Mouse (Mus musculus): Measurements from ENCODE around the gene Aldh1a2. TPM values are rescaled to one million over a fixed set of nuclear protein-coding genes. Genes with fewer than 3 reads are reported as not detected.

Aldh1a2 gene
- total RNA-seq, 2 experiments from 2014 or later: 8.1 to 10.0 TPM

DNA sequence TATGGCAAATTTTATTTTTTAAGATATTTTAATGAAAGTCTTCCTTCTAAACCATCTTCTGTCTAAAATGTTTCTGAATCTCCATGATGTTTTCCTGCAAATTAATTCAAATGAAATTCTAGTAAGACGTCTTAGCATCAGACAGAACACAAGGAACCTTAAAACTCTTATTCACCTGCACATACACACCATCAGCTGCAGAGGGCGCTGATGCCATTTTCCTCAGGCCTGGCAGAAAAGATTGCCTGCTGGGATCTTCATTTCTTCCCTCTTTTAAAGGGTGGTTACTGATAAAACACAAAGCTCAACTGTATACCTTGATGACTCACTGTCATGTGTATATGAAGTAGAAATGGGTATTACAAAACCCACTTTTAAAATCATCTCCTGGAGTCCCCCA lies 4.7 kb upstream of the Aldh1a2 start:
- intact Hi-C loops (cut with DNase I): loop anchor here (1.0 to 10.0 kb wide), 3 partner anchors 236 to 1446 kb away; partner anchors contain the start of gene Foxb1
- DNase-seq (ENCODE audit: low spot score in 2 of 2): peak; percentile 49 to 67

DNA sequence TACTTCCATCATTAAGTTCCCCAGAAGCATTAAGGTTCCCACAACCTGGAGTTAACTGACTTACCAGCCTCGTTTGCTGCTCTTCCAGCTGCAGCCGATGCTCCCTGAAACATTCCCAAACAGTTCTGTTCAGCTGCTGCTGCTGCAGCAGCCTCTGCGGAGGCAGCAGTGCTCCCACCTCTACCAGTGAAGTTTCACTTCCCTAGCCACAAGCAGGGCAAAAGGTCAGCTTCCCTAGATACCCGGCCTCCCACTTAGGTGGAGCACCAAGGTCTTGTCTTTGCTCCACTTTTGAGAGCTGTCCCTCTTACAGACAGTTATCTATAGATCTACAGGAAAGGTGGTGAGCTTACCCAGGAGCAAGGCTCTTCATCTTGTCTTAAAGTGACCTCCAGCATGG lies 2.0 kb upstream of the Aldh1a2 start:
- intact Hi-C loops (cut with DNase I): loop anchor here (10.0 kb wide), 2 partner anchors 401 to 1449 kb away; partner anchors contain the start of gene Foxb1
- DNase-seq (ENCODE audit: low spot score in 2 of 2): no peak

DNA sequence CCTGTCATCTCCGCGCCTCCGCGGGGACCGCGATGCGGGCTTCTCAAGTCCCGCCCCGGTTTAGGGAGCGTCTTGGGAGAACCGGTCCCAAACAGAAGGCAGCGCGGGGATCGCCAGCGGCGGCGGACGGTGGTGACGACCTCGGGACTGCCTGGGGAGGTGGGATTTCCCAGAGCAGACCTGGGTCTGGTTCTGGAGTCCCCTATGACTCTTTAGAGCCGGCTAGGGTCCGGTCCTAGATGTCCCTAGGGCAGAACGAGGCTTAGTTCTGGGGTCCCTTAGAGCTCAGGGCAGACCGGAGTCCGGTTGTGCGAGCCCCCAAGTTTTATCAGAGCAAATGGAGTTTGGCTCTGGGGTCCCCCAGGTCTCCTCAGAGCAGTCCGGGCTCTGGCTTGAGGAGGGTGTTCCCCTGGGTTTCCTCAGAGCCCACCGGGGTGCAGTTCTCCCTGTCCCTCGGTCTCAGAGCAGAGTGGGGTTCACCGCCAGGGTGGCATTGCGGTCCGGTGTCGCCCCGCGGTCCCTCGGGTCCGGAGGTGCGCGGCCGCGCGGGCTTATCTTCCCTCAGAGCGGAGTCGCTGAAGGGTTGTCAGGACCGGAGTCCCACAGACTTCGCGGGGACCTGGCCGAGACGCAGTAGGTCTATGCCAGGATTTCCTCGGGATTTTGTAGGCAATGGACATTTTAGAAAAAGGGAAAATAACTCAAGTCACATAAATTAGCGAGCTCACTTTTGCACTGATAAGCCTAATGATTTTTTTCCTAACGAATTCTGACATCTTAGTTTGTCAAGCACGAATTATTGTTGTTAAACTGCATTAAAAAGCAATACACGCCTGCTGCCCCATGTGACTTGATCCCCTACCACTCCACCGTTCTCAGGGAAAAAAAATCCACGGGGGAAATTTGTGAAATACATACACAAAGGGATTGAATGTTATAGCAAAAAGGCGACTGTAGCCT lies 727 bp downstream of the Aldh1a2 start:
- DNase-seq (ENCODE audit: low spot score in 2 of 2): peak in 1 of 2 experiments; percentile 11
- intact Hi-C loops (cut with DNase I): loop anchor here (10.0 kb wide), 2 partner anchors 398 to 1452 kb away; partner anchors contain the start of gene Foxb1

DNA sequence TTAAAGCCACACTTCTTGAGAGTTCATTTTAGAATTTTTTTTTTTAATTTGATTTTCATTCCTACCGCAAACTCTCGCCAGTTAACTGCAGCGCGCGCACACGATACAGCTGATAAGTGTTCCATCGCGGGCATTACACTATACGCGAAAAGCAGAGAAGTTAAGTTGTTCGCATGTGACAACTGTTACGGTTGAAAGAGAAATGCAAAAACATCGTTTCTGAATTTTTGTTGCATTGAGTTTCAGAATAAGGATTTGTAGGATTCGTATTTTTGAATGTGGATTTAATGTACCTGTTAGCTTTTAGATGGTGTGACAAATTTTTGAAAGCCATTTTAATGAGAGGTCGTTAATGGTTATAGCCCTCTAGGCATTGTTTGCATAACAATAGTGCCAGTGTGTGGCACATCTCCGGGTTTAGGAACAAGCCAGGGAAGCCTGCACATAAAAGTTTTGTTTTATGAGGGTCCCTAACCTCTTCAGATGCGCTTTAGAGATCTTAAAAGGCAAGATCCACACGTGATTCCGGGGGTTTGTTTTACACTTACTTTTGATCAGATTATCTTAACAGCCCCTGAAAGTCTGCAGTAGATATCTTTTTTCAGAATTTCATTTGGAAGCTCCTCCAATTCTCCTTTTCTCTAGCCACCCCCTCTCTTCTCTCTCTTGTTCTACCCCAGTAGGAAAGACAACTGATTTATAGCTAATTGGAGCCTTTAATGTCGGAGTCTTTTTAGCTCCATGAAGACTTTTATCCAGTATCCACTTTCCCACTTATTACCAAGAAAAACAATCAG lies 1.6 kb downstream of the Aldh1a2 start:
- intact Hi-C loops (cut with DNase I): loop anchor here (10.0 kb wide), 2 partner anchors 398 to 1452 kb away; partner anchors contain the start of gene Foxb1
- DNase-seq (ENCODE audit: low spot score in 2 of 2): no peak

DNA sequence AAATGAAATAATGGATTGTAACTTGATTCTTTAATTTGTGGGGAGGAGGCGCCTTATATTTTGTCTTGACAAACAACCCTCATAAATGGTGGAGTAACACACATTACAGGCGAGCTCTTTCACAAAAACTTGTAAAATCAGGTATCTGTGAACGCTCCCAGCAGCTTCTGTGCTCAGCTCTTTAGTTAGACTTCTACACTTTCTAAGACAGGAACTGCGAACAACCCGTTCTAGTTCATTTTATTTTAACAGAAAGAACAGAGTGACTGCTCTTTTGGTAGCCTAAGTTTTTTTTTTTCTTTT lies 2.2 kb downstream of the Aldh1a2 start:
- peak in 1 of 2 experiments; percentile 5 for DNase-seq (ENCODE audit: low spot score in 2 of 2)
- intact Hi-C loops (cut with DNase I): loop anchor here (10.0 kb wide), 2 partner anchors 397 to 1453 kb away; partner anchors contain the start of gene Foxb1

DNA sequence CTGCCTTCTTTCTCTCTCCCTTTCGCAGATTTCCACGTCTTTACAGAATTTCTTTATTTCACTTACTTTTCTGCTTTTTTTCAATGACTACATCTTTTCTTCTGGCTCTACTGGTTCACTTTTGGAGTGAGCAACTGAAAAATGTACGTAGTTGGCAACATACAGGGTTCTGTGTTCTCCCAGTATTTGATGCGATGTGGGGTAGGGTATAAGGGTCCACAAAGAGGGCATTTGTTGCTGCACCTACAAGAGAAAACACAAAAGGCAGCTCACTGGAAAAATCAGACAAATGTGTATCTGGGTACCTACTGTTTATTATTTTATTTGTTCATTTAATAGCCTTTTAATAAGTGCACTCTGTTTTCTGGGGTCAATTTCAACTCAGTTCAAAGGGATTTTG lies 3.6 kb downstream of the Aldh1a2 start:
- no peak for DNase-seq (ENCODE audit: low spot score in 2 of 2)
- intact Hi-C loops (cut with DNase I): loop anchor here (10.0 kb wide), 2 partner anchors 396 to 1454 kb away; partner anchors contain the start of gene Foxb1

DNA sequence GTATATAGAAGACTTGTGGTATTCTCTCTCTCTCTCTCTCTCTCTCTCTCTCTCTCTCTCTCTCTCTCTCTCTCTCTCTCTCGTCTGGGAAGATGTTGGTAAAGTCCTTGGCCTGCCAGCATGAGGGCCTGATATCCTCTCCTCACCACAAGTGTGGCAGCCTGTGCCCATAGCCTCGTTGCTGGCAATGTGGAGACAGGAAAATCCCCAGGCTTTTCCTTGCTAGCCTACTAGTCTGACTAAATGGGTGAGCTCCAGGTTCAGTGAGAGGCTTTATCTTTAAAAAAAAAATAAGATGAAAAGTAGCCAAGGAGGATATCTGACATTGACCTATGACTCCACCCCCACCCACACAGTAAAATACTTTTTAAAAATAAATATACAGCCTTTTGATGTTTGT lies 4.8 kb downstream of the Aldh1a2 start:
- DNase-seq (ENCODE audit: low spot score in 2 of 2): no peak
- intact Hi-C loops (cut with DNase I): no loop called here

DNA sequence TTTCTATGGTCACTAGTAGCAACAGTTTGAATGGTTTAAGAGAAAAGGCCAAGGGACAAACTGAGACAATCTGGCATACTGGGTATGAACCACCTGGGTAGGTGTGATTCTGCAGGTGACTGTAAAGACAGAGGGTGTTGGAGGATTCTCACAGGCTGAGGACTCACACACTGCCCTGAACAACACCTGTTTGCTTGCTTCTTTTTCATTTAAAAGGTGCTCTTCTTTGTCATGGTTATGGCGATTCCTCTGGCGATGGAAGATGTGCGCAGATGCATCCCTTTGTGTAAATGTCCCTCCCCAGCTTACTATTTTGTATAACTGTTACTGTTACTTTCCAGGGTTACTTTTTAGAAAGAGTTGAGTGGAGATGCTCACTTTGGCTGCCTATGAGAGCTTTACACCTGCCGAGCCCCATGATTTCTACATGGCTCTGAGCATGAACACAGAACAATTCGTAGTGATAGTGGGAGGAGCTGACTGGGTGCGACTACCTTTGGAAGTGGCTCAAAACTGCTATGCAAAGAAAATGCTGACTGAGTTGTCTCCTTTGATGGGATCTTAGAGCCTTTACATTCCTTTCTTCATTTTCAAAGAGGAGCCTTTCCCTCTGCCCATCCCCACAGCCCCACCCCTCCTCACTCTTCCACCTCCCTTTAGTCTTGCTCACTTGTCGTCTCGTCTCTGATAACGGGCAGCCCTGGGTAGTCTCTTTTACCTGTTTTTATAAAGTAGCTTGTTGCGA lies 11.8 kb downstream of the Aldh1a2 start:
- no peak for DNase-seq (ENCODE audit: low spot score in 2 of 2)
- intact Hi-C loops (cut with DNase I): no loop called here

DNA sequence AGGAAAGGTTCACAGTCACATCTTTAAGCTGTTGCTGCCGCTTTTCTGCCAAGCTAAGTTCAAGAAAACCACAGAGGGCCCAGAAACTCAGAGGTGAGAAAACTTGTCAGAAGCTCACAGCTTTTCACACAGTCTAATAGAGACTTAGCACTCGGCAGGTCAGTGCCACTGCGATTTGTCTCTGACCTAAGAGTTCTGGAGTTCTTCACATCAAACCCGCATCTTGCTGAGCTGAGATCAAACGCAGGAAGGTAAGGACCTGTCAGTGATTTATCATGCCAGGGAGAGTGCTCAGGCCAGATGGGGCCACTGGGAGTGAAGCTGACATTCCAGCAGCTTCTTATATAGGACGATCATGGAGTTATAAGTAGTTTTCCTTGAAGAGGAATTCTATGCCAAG lies 14.4 kb downstream of the Aldh1a2 start:
- no peak for DNase-seq (ENCODE audit: low spot score in 2 of 2)
- intact Hi-C loops (cut with DNase I): no loop called here

DNA sequence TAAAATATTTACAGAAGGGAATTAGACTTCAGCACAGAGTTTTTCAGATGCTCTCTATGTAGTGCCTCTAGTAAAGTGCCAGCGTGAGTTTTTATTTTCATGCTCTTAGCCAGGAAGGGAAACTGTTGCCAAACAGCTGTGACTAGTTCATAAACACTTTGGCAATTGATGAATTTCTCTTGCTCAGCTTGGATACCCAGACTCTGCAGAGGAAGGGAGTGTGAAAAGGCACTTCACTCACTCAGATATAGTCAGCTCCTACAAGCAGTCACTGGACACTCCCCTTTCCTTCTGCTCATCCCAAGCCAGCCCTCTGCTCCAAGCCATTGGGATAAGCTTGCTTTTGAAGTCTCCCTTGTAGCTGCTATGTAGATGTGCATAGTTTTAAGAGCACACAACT lies 21.0 kb downstream of the Aldh1a2 start:
- DNase-seq (ENCODE audit: low spot score in 2 of 2): peak in 1 of 2 experiments; percentile 5
- intact Hi-C loops (cut with DNase I): no loop called here

DNA sequence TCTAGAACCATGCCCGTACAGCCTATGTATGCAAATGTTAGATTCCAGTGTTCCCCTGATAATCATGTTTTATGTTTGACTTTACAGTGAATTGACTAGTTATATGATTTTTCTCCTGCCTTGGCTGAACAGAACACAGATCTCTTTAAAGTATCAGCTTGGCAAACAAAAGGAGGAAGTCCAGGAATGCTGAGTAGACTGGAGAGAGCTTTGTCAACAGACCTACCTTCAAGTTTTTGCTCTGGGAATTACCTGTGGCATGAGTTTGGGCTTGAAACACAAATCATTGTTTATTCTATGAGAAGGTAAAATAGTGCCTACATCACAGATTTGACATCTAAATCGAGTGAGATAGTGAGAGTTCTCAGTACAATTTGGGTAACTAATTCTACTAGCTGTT lies 24.3 kb downstream of the Aldh1a2 start:
- intact Hi-C loops (cut with DNase I): no loop called here
- no peak for DNase-seq (ENCODE audit: low spot score in 2 of 2)

DNA sequence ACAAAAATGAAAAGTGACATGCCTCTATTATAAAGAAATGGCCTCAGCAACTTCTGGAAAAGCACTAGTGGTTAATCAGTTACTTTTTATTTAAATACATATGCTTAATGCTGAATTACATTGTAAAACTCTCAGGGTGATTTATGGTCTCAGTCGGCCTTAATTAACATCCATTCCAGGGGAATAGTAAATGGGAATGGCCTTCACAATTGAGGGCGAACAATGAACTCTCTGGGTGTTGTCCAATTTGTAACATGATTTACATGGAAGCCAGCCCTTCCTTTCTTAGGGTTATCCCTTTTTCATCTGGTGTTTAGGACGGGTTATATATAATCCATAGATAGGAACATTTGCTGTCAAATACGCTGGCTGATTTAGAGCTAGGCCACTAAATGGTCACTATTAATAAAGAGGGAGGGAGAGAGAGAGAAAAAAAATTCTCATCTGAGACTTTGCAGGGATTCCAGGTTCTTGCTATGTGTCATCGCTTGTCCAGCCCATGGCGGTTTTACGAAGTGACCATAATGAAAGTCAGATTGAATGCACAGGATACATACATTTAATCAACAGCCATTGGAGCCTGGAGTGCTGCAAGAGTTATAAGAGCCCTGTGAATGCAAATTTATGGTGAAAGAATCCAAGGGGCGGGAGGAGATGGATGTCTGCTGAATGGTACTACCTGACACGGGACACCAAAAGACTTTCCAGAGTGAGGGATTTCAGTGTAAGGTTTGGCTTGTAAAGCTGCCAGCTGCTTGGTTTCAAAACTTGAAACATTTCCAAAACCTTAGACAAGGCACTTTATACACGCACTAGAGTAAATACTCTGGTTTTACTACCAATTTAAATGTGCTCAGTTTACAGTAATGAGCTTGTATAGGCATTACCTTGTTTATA lies 26.2 kb downstream of the Aldh1a2 start:
- no peak for DNase-seq (ENCODE audit: low spot score in 2 of 2)
- intact Hi-C loops (cut with DNase I): no loop called here

DNA sequence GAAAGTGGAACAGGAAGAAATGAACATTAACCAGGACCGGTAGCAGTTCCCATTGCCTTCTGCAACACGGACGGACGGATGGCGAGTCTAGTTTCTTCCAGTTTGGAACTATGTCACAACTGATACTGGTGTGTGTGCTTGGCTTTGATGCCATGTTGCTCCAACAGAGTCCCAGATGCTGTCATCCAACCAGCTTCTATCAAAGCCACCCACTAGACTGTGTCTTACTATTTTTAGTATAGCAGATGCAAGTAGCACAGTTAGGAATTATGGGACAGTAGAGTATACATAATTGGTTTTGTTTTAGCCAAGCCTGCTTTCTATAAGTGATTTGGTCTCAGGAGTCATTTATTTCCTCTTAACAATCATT lies 26.8 kb downstream of the Aldh1a2 start:
- DNase-seq (ENCODE audit: low spot score in 2 of 2): no peak
- intact Hi-C loops (cut with DNase I): no loop called here

DNA sequence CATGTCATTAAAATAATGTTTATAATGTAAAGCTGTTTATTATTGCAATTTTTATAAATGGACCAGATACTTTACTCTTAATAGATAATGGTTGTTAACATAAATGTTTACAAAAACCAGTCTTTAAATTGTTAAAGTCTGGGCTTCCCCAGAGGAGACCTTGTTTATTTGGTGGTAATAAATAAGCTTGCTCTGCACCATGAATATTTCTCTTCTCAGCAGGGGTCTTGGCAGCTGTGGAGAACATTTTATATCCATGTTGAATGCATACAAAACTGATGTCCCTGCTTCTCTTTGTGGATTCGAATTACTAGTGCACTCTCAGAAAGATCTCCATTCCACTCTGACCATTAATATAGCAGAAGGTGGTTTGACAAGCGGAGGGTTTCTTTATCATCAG lies 38.8 kb downstream of the Aldh1a2 start:
- DNase-seq (ENCODE audit: low spot score in 2 of 2): no peak
- intact Hi-C loops (cut with DNase I): no loop called here

DNA sequence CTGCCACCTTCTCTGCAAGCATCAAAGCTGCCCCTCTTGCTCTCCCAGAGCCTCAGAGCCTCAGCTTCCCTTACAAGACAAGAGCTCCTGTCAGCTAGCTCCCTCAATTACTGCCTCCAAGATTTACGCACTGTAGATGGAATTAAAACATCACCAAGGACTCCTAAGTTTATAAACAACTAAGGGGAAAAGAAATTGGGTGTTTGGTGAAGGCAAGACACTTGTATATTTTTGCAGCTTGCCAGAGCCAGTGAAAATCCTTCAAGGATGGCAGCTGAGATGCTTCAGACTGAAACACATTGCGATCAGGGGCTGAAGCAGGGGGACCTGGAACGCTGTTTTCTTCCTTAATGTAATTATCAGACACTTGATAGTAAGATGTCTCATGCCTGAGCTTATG lies 47.1 kb downstream of the Aldh1a2 start:
- DNase-seq (ENCODE audit: low spot score in 2 of 2): no peak
- intact Hi-C loops (cut with DNase I): no loop called here

DNA sequence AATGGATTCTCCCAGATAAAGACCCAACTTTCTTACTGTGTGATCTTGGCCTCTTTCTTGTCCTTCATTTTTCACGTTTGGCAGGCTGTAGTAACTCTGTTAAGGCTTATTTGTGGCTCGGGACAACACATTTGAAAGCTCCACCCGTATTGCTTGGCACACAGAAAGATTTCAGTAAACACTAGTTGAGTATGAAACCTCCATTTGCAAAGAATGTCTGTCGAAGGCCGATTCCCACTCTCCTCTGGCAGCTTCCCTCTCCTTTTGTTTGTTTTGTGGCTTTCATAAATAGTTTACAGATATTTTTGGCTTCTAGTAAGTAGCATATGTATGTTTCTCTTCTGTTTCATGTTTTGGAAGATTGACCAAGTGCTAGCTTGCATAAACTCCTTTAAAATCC lies 54.1 kb downstream of the Aldh1a2 start:
- DNase-seq (ENCODE audit: low spot score in 2 of 2): no peak
- intact Hi-C loops (cut with DNase I): no loop called here

DNA sequence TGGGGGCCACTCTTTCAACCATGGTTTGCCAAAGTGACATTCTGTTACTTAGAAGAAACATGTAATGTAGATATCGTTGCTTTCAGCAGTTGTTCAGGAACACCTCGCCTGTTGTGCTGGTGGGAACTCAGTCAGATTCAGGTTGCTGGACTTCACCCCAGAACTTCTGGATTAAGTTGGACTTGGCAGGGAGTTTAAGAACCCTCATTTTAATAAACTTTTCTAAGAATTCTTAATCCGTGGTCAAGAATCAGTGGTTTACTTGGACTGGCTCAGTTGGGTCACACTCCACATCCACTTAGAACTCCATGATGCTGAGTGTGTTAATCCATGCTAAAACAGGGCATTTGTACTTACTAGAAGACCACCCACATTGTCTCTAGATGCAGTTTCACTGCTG lies 54.6 kb downstream of the Aldh1a2 start:
- intact Hi-C loops (cut with DNase I): no loop called here
- no peak for DNase-seq (ENCODE audit: low spot score in 2 of 2)

DNA sequence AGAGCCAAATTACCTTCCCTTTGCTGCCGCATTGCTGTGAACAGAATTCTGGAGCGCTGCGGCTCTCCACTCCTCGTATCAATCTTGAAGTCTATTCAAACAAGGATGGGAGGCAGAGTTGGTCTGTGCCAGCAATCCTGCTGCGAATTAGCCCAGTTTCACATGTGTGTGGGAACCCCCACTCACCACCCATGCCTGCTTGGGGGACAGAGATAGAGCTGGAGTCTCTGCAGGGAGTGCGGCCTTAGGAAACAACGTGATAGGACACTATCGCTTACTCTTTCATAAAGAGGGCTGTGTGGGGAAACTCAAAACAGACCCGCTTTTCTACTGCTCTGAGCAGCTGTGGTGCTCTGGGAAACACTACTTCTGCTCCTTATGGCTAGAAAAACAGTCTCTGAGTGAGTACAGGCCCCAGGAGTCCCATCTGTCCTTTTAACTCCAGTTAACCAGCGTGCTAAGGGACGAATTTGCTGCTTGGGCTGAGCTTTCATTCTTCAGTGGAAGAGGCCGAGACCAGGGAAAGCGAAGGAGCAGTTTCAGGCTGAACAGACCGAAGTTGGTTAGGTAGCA lies 60.6 kb downstream of the Aldh1a2 start:
- peak; percentile 4 to 14 for DNase-seq (ENCODE audit: low spot score in 2 of 2)
- intact Hi-C loops (cut with DNase I): no loop called here

DNA sequence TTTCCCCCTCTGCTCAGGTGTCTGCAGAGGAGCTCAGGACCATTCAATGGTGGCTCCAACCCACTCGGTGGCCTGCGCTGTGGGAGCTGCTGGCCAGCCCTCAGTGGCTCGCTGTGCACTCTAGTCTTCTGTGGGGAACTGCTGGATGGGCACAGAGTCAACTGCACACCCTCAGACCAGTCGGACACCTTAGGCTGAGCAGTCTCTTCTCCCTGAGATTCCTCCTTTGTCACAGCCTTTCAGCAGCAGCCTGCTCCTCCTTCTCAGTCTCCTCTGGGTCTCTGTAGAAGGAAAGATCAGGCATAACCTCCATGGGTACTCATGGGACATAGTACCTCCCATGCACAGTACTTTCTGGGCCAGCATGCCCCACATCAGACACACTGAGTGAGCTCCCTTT lies 63.2 kb downstream of the Aldh1a2 start:
- intact Hi-C loops (cut with DNase I): no loop called here
- DNase-seq (ENCODE audit: low spot score in 2 of 2): no peak
